Mouse (Mus musculus): ENCODE measurements around the gene Smco3. TPM values are rescaled to one million over a fixed set of nuclear protein-coding genes. Genes with fewer than 3 reads are reported as not detected.
A peak's percentile ranks its signal among the peaks of the same experiment; 100 is the strongest.
"Not testable (repeated sequence)": the region's sequence is repeated elsewhere in the genome, so short reads cannot be mapped to it uniquely, and the experiment has no call there.

Gene Smco3
- total RNA-seq, 2 experiments from 2014 or later: 4.0 to 4.8 TPM

- no peak for DNase-seq (ENCODE audit: low spot score in 2 of 2)
Measured at GRCm38 (mm10) chr6:136807395-136808013, 27.7 kb downstream of the Smco3 start.

GRCm38 (mm10) chr6:136806819-136807218 lies 28.4 kb downstream of the Smco3 start:
- DNase-seq (ENCODE audit: low spot score in 2 of 2): no peak

GRCm38 (mm10) chr6:136805409-136805775 lies 29.9 kb downstream of the Smco3 start:
- no peak for DNase-seq (ENCODE audit: low spot score in 2 of 2)

- no peak for DNase-seq (ENCODE audit: low spot score in 2 of 2)
Measured at GRCm38 (mm10) chr6:136804705-136805408, 30.4 kb downstream of the Smco3 start.

GRCm38 (mm10) chr6:136803739-136804633 lies 31.3 kb downstream of the Smco3 start, which contains the start of gene Hist4h4:
TSS of gene Hist4h4 (minus strand) at chr6:136804415.
- peak; percentile 98 for DNase-seq (ENCODE audit: low spot score in 2 of 2)

GRCm38 (mm10) chr6:136803093-136803738 lies 32.0 kb downstream of the Smco3 start:
- no peak for DNase-seq (ENCODE audit: low spot score in 2 of 2)

GRCm38 (mm10) chr6:136801274-136801673 lies 34.0 kb downstream of the Smco3 start:
- no peak for DNase-seq (ENCODE audit: low spot score in 2 of 2)

GRCm38 (mm10) chr6:136800710-136801109 lies 34.5 kb downstream of the Smco3 start:
- DNase-seq (ENCODE audit: low spot score in 2 of 2): no peak

- DNase-seq (ENCODE audit: low spot score in 2 of 2): not testable (repeated sequence)
Measured at GRCm38 (mm10) chr6:136797874-136798693, 37.2 kb downstream of the Smco3 start.

- DNase-seq (ENCODE audit: low spot score in 2 of 2): no peak
Measured at GRCm38 (mm10) chr6:136795850-136796249, 39.4 kb downstream of the Smco3 start.

- DNase-seq (ENCODE audit: low spot score in 2 of 2): no peak
Measured at GRCm38 (mm10) chr6:136795110-136795509, 40.1 kb downstream of the Smco3 start.

- no peak for DNase-seq (ENCODE audit: low spot score in 2 of 2)
Measured at GRCm38 (mm10) chr6:136793831-136794525, 41.3 kb downstream of the Smco3 start.

- no peak for DNase-seq (ENCODE audit: low spot score in 2 of 2)
Measured at GRCm38 (mm10) chr6:136792884-136793758, 42.1 kb downstream of the Smco3 start.

GRCm38 (mm10) chr6:136789391-136789971 lies 45.8 kb downstream of the Smco3 start:
- no peak for DNase-seq (ENCODE audit: low spot score in 2 of 2)

- no peak for DNase-seq (ENCODE audit: low spot score in 2 of 2)
Measured at GRCm38 (mm10) chr6:136782761-136783160, 52.5 kb downstream of the Smco3 start.

- DNase-seq (ENCODE audit: low spot score in 2 of 2): no peak
Measured at GRCm38 (mm10) chr6:136782146-136782545, 53.1 kb downstream of the Smco3 start.

GRCm38 (mm10) chr6:136781377-136781986 lies 53.8 kb downstream of the Smco3 start, which contains the start of gene Gucy2c:
TSS of gene Gucy2c (minus strand) at chr6:136781765.
- DNase-seq (ENCODE audit: low spot score in 2 of 2): no peak

Measured in layer of hippocampus, postnatal 14 days (tissue).